Mouse (Mus musculus): ENCODE data around the gene Oxnad1. TPM values are rescaled to one million over a fixed set of nuclear protein-coding genes. Genes with fewer than 3 reads are reported as not detected.

The Oxnad1 gene
- polyA plus RNA-seq, 1 experiment from 2014 or later, result 36.9 TPM

GRCm38 (mm10) chr14:32152243-32152965 is 67.2 kb downstream of the Oxnad1 start:
- 89% methylated on average over 18 of the region's 18 CpGs for WGBS
- H3K27ac ChIP-seq (ENCODE audit: low read length), result no peak overlapping the region
- H3K9me3 ChIP-seq (ENCODE audit: low read length), result peaks cover 6% of the 10 kb centered on the region; the same call in 1 of the 2 replicates
- no peaks in the 10 kb centered on the region for H3K36me3 ChIP-seq (ENCODE audit: insufficient read depth, low read length)
- ATAC-seq (ENCODE audit: low FRiP score, low TSS enrichment), result no peak
- no peaks in the 10 kb centered on the region for H3K27me3 ChIP-seq (ENCODE audit: insufficient read depth, low read length)
- no peaks in the 10 kb centered on the region for H3K4me1 ChIP-seq (ENCODE audit: insufficient read depth, low read length)
- H3K4me3 ChIP-seq (ENCODE audit: low read length), result no peak overlapping the region
- H3K9ac ChIP-seq (replicated peaks; ENCODE audit: low read length), result no peak overlapping the region
- no peak overlapping the region for H3K4me2 ChIP-seq (replicated peaks; ENCODE audit: low read depth, low read length)

Other genes starting within 250 kb of the Oxnad1 start
- gene Galnt15, start 56.4 kb upstream of the Oxnad1 start, polyA plus RNA-seq (2015; fragmentation: Nextera tagmentation; extraction: Ambion mirVana), result 0.61 and 0.66 TPM in 2 replicates
- 88.1 and 90.9 TPM in 2 replicates for gene Dph3, start 355 bp downstream of the Oxnad1 start, polyA plus RNA-seq (2015; fragmentation: Nextera tagmentation; extraction: Ambion mirVana)
- not detected in 2 replicates for gene Msmb, start 56.6 kb downstream of the Oxnad1 start, polyA plus RNA-seq (2015; fragmentation: Nextera tagmentation; extraction: Ambion mirVana)
- gene Ncoa4, start 74.5 kb downstream of the Oxnad1 start, polyA plus RNA-seq (2015; fragmentation: Nextera tagmentation; extraction: Ambion mirVana), result 115 and 119 TPM in 2 replicates
- 272 and 302 TPM in 2 replicates for gene Timm23, start 116.5 kb downstream of the Oxnad1 start, polyA plus RNA-seq (2015; fragmentation: Nextera tagmentation; extraction: Ambion mirVana)
- gene Parg, start 116.6 kb downstream of the Oxnad1 start, polyA plus RNA-seq (2015; fragmentation: Nextera tagmentation; extraction: Ambion mirVana), result 40.8 and 43.1 TPM in 2 replicates
- gene Ogdhl, start 236.6 kb downstream of the Oxnad1 start, polyA plus RNA-seq (2015; fragmentation: Nextera tagmentation; extraction: Ambion mirVana), result 10.7 and 11.4 TPM in 2 replicates

Measured in kidney, embryonic 16.5 days (tissue).